Mouse (Mus musculus) thymus, postnatal 25 days (tissue): ENCODE data around the gene Marco.
A peak's percentile ranks its signal among the peaks of the same experiment; 100 is the strongest.

ENCODE experiments used
- DNase-seq: peaks from one replicate; pipeline ENCODE4 v3.0.0; 2022

Marco gene

DNA sequence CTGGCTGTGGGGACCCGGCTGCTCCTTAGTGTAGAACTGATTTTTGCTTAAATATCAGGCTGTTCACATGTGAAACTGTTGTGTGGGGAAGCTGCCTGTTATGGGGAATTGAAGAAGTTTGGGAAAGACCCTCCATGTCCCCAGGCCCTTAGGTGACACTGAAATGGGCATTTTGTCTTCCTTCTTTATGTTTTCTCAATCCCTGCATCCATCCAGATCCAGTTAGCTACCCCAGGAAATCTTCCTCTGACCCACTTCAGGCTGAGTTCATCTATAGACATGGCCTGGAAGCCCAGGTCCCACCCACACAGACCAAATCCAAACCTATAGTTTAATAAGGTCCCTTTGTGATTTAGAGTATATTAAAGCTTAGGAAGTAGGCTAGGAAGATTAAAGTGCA lies at the start of gene Marco:
Gene Marco, minus strand, starts transcription at position 101 of the 400 bp plus-strand sequence.
- no peak for DNase-seq

GRCm38 (mm10) chr1:120539506-120540029 lies 34.7 kb upstream of the Marco start:
- DNase-seq = no peak

DNA sequence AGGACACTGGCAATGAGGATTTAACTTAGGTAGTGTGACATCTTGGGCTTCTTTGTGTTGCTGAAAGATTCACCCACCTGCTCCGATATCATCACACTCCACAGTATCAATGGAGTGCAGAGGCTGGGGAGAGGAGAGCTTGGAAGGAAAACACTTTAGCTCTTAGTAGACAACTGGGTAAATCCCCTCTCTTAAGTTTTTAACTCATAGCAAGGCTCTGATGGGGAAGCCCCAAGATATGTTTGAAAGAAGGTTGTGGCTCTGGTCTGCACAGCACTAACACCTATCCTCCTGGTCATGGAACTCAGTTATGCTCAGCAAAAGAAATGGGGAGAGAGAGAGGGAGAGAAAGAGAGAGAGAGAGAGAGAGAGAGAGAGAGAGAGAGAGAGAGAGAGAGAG lies 32.2 kb upstream of the Marco start:
- DNase-seq = no peak

GRCm38 (mm10) chr1:120535919-120536318 lies 31.1 kb upstream of the Marco start:
- DNase-seq = no peak

DNA sequence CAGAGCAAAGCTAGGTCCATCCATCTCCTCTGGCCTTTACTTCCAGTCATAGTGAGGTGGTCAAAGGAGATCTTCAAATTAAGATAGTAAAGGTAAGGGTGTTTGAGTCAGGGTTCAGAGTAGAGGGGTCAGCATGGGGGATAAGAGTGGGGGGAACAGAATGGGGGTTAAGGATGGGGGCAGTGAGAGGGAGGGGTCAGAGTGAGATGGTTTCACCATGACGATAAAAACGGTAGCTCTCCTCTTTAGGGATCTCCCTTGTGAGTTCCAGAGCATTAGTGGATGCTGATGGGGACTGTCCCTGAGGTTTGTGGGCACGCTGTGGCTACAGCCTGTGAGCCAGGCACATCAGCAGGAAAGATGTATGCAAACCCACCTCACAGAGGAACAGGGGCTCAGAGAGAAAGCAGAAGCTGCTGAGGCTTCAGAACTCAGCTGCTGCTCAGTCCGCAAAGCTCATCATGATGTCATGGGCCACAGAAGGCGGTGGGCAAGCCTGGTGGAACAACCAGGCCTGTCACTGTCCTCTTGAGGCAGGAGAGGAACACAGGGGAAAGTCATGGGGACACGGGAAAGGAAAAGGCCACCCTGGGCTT lies 27.6 kb upstream of the Marco start:
- DNase-seq = no peak

DNA sequence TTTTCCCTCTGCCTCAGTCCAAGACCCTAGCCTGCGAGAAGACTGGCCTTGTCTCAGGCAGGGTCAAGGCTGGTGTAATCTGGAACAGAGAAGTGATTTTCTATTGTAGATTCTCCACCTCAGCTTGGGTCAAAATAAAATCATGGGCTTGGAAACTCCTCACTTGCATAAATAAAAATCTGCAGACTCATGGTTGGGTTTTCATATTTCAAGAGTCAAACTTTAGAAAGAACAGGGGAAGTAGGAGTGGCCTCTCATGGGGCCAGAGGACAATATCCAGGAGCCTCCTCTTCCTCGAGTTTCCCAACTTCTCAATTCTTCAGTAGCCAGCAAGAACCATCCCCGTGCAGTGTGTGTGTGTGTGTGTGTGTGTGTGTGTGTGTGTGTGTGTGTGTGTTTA lies 26.9 kb upstream of the Marco start:
- DNase-seq = no peak

GRCm38 (mm10) chr1:120529881-120530280 lies 25.1 kb upstream of the Marco start:
- no peak for DNase-seq

DNA sequence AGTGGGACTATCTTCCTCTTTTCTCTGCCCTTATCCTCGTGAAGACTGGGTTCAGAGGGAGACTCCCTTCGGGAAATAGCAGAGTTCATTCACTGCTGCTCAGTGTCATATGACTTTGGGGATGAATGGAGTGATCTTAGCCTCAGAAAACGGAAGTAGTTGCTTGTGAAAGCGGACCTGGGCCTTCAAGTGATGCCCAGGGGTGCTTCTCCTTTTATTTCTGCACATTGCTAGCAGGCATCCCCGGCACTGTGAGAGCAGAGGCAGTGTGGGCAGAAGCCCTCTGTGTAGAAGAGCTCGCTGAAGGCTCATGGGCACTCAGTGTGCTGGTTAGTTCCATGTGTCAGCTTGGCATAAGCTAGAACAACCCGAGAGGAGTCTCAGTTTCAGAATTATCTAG lies 12.8 kb upstream of the Marco start:
- DNase-seq = no peak

- DNase-seq = no peak
Measured at GRCm38 (mm10) chr1:120510311-120510710, 5.5 kb upstream of the Marco start.

DNA sequence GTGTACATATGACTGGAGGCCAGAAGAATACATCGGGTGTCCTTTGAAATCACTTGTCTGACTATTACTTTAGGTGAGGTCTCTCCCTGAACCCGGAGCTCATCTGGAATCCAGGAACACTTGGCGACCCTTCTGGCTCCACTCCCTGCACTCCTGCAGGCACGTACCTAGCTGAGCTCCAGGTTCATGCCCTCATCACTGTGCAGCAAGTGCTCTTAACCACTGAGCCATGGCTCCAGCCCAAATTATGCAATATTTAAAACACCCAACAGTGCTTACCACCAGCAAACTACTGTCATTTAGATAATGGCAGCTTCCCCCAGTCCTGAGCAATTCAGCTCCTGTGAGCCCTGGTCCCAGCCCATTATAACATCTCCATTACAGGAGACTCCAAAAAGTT lies 4.2 kb upstream of the Marco start:
- no peak for DNase-seq

GRCm38 (mm10) chr1:120504046-120504710 lies 646 bp downstream of the Marco start:
- DNase-seq = no peak

DNA sequence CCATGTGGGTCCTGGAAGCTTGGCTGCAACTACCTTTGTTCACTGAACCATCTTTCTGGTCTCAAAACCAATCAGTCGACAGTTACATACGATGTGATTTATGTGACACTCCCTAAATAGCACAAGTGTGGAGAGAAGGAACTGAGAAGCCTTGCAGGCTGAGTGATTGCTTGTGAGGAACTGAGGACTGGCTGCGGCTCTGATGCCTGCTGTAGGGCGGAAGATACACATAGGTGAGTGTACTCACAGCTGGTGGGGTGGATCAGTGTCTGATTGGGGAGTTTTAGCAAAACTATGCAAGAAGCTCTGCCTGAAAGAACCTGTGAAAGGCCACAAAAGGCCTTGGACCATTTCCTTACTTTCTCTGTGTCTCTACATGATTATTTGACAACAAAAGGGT lies 3.3 kb downstream of the Marco start:
- DNase-seq = no peak

DNA sequence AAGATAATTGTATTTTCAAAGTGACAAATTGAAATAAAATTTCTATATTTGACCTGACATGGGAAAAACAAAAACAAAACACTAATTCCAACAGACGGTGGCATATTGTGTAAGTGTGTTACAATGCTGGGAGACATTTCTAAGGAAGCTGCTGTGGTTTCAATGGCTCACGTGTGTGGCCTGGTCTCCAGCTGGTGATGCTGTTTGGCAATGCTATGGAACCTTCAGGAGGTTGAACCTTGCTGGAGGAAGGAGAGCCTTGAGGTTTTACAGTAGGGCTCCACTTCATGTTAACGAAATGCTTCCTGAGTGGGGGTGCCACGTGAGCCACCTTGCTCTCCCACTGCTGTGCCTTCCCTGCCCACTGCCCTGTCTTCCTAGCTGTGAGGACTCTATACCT lies 6.8 kb downstream of the Marco start:
- DNase-seq = no peak

GRCm38 (mm10) chr1:120480937-120481336 lies 23.9 kb downstream of the Marco start:
- no peak for DNase-seq

DNA sequence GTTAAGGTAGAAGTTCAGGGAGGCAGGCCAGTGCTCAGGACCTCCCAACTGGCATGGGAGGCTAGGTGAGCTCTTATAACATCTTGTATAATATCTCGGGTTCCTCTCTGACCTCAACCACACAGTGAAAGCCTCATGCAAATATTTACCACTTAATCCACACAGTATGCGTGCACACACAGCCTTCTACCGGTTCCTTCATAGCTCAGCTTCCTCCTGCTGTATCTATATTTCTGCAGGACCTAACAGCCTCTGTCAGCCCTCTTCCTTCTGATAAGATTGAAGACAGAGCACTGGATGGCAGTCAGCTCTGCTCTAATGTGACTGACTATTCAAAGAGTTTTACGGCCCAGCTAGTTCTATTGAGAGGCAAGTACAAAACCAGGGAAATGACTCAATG lies 30.0 kb downstream of the Marco start:
- no peak for DNase-seq

DNA sequence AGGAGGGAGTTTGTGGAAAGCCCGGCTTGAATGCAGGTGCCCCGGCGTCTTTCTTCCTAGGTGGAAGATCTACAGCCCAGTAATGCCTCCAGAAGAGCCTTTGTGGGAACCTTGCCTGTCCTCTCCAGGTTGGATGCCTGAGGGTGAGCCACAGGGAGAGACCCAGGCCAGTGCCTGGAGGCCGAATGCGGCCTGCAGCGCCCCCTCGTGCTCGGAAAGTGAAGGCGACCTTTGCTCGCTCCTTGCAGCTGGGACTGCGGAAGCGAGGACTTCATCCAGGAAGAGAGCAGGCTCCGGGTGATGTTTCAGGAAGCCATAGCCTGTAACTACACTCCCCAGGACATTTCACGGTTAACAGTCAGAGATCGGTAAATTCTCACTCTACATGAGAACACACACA lies 35.9 kb downstream of the Marco start:
- DNase-seq = peak; percentile 23

DNA sequence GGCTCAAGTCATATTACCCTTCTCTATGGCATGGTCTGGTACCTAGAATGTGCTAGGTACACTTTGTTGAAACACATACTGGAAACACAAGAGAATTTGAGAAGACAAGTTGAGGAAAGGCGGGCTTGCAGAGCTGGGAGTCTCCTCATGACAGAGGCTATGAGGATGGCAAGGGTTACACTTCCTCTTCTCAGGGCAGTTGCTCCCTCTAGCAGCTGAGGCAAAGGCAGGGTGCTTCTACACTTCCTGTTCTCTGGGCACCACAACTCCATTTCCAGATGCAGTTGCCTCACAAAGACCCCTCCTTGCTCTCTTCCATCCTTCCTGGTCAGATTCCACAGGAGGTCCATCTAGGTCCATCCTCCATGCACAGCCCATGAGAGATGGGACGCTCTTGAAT lies 37.5 kb downstream of the Marco start:
- no peak for DNase-seq

DNA sequence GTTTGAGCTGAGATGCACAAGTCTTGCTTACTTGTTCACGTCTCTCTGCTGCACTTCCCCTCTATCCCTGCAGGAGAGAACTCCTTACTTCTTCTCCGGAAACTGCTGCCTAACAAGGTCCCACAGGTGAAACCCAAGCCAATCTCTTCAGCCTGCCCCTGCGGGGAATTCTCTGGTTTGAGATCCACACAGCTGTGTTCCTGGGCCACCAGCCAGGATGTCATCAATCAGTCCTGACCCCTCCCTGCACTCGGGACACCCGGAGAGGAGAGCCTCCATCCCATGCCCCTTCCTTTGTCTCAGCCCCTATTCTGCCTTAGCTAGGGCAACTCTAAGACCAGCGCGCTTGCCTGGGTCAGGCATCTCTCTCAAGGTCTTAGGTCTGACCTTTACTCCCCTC lies 38.1 kb downstream of the Marco start:
- DNase-seq = no peak

- no peak for DNase-seq
Measured at GRCm38 (mm10) chr1:120459032-120459431, 45.8 kb downstream of the Marco start.

GRCm38 (mm10) chr1:120458524-120458923 lies 46.3 kb downstream of the Marco start:
- no peak for DNase-seq

DNA sequence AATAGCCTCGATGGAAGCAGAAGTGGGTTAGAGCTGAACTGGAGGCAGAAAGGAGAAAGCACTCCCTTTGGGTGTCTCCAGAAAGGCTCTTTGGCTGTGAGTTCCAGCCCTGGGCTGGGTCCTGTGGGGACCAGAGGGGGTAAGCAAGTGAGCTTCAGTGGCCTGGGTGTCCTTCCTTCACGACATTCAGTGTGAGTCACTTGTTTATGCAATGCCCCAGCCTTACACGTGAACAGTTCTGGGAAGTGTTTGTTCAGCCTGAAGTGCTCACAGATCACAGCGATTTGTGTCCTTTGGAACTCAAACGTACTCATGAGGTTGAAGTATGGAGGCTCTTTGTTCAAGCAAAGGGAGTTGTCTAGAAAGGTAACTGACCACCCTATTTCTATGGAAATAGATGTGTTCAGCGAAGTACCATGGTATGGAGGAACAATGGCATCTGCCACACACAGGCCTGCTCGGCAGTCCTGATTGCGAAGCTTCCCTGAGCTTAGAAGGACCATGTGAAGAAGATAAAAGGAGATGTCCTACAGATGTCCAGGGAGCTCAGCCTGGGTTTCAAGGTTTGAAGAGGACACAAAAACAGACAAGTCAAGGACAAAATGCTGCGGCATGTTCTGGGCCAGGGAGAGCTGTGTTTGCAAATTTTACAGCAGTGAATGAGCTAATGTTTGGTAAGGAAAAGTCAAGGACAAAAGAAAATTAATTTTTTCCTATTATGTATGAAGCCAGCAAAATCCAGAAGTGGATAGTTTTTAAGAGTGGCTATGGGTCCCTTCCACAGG lies 53.1 kb downstream of the Marco start:
- DNase-seq = no peak

GRCm38 (mm10) chr1:120449662-120450061 lies 55.2 kb downstream of the Marco start:
- no peak for DNase-seq

DNA sequence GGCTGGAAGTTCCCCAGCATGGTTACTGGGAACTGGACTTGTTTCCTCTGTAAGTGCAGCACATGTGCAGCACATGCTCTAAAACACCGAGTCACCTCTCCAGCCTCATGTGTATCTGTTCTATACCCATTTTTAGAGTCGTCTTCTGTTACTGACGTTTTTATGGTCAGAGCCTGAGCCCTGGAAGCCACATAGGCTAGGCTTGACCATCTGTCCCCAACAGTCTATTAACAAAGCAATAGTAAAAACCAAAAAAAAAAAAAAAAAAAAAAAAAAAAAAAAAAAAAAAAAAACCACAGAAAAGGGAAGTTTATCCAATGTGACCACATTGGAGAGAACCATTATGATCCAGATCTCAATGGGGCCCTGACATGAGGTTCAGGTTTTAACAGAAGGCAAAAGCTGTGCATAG lies 61.6 kb downstream of the Marco start:
- DNase-seq = no peak

GRCm38 (mm10) chr1:120441587-120441986 lies 63.2 kb downstream of the Marco start:
- DNase-seq = no peak
